8 mouse cellular contexts compared by ENCODE assay signal in genomic region chr10:80320340-80320760, GRCm38 (mm10). TPM values are rescaled to one million over a fixed set of nuclear protein-coding genes. Genes with fewer than 3 reads are reported as not detected.
DNase-seq lines count a peak whose midpoint lies in the region; ATAC-seq and TF ChIP-seq lines count a peak whose summit lies in the region.

TSS of gene 2310011J03Rik (minus strand) at chr10:80320537.

- H3K36me3 ChIP-seq in heart, embryonic 10.5 days = peaks cover 19% of the 10 kb centered on the region
- peaks cover 17% of the 10 kb centered on the region; the same call in 1 of the 2 replicates for H3K36me3 ChIP-seq in kidney, embryonic 15.5 days

- H3K4me1 ChIP-seq in bone marrow macrophage, adult 2 months (ENCODE audit: control insufficient read depth, insufficient read depth, low read length) = peaks cover 19% of the 10 kb centered on the region
- H3K4me1 ChIP-seq in embryonic fibroblast, embryonic 13.5 days (ENCODE audit: control insufficient read depth, insufficient read depth, low read length) = no peaks in the 10 kb centered on the region; the same call in 1 of the 2 replicates
- H3K4me1 ChIP-seq in heart, embryonic 10.5 days = peaks cover 75% of the 10 kb centered on the region
- peaks cover 51% of the 10 kb centered on the region for H3K4me1 ChIP-seq in kidney, embryonic 15.5 days

- no peak for TF ChIP-seq CTCF in bone marrow macrophage, adult 2 months (IDR thresholded peaks at IDR 0.05; ENCODE audit: low read depth, low read length)
- no peak for TF ChIP-seq CTCF in embryonic fibroblast, embryonic 13.5 days (IDR thresholded peaks at IDR 0.05; ENCODE audit: borderline replicate concordance, insufficient read depth, low read length)

- peak within 1 kb of the TSS; percentile 93 for H3K4me3 ChIP-seq in bone marrow macrophage, adult 2 months (ENCODE audit: insufficient read depth, low read length)
- peak within 1 kb of the TSS; percentile 86 for H3K4me3 ChIP-seq in embryonic fibroblast, embryonic 13.5 days (ENCODE audit: insufficient read depth, low read length)
- H3K4me3 ChIP-seq in heart, embryonic 10.5 days = peak within 1 kb of the TSS; percentile 96
- peak within 1 kb of the TSS; percentile 91 for H3K4me3 ChIP-seq in kidney, embryonic 15.5 days (replicated peaks)

- H3K9me3 ChIP-seq in heart, embryonic 10.5 days = no peaks in the 10 kb centered on the region
- no peaks in the 10 kb centered on the region for H3K9me3 ChIP-seq in kidney, embryonic 15.5 days (replicated peaks)

- ATAC-seq in kidney, embryonic 15.5 days (replicated peaks; ENCODE audit: low FRiP score) = peak; percentile 30
- ATAC-seq in monocyte, adult 5-6 weeks (replicated peaks; ENCODE audit: insufficient number of reproducible peaks, low FRiP score, low TSS enrichment, poor library complexity, severe bottlenecking) = peak; percentile 71

- H3K9ac ChIP-seq in kidney, embryonic 15.5 days = peak within 1 kb of the TSS; percentile 83

- DNase-seq in 416B (ENCODE audit: low read depth) (peak; percentile 95), liver (peak; percentile 94)
- DNase-seq in heart, embryonic 10.5 days (ENCODE audit: low spot score) = peak; percentile 96
- peak; percentile 89 to 94 for DNase-seq in spleen, postnatal 4 days (ENCODE audit: low spot score in 2 of 2)

- WGBS in heart, embryonic 10.5 days = under 1% methylated on average over 34 of the region's 34 CpGs
- under 1% methylated on average over 34 of the region's 34 CpGs for WGBS in kidney, embryonic 15.5 days

- 0 out of 2 replicates have a peak, but pooled peaks have one; percentile 59 for TF ChIP-seq POLR2A in bone marrow macrophage, adult 2 months (IDR thresholded peaks at IDR 0.05; ENCODE audit: borderline replicate concordance, low read depth, low read length)
- peak; percentile 72 for TF ChIP-seq POLR2A in embryonic fibroblast, embryonic 13.5 days (IDR thresholded peaks at IDR 0.05; ENCODE audit: low read depth, low read length)

- H3K4me2 ChIP-seq in kidney, embryonic 15.5 days = peak within 1 kb of the TSS; percentile 92

- H3K27ac ChIP-seq in bone marrow macrophage, adult 2 months (ENCODE audit: insufficient read depth, low read depth, low read length) = peak within 1 kb of the TSS; percentile 91
- H3K27ac ChIP-seq in embryonic fibroblast, embryonic 13.5 days (ENCODE audit: insufficient read depth, low read length) = no peak within 1 kb of the TSS
- peak within 1 kb of the TSS; percentile 87 for H3K27ac ChIP-seq in heart, embryonic 10.5 days
- peak within 1 kb of the TSS; percentile 84 for H3K27ac ChIP-seq in kidney, embryonic 15.5 days

- peaks cover 70% of the 10 kb centered on the region for H3K27me3 ChIP-seq in heart, embryonic 10.5 days (ENCODE audit: insufficient read depth, poor library complexity, severe bottlenecking)
- H3K27me3 ChIP-seq in kidney, embryonic 15.5 days = peaks cover 26% of the 10 kb centered on the region

RNA-seq across cellular contexts. Expression of gene 2310011J03Rik, which starts in this region (rescaled TPM):
- polyA plus RNA-seq in bone marrow macrophage, adult 2 months (2012; ENCODE audit: insufficient read depth, insufficient read length, missing spikeins) = 38.8 and 39.3 TPM in 2 replicates
- 16.4 and 18.6 TPM in 2 replicates for polyA plus RNA-seq in embryonic fibroblast, embryonic 13.5 days (2011; ENCODE audit: insufficient read length, low read depth, missing spikeins)
- polyA plus RNA-seq in heart, embryonic 10.5 days (2016; fragmentation: Nextera tagmentation; extraction: Ambion mirVana) = 41.3 and 46.8 TPM in 2 replicates
- 49.5 and 52.7 TPM in 2 replicates for polyA plus RNA-seq in kidney, embryonic 15.5 days (2015; fragmentation: Nextera tagmentation; extraction: Ambion mirVana)
- total RNA-seq in monocyte, adult 5-6 weeks (2017) = 23.5 to 28.1 TPM (median 27.6 TPM) in 3 replicates
